Mouse (Mus musculus) heart, postnatal 0 days (tissue): ENCODE measurements around the gene Ezh1. TPM values are rescaled to one million over a fixed set of nuclear protein-coding genes. Genes with fewer than 3 reads are reported as not detected.

ENCODE experiments used
- ATAC-seq: fragments of 200-750 bp; cut with Nextera tagmentation; 2 replicates; pipeline ENCODE4 v1.8.0; 2017; ENCODE audit warnings: low read depth, moderate number of reproducible peaks, moderate library complexity; ENCODE audit not compliant: insufficient read depth
- DNase-seq: peaks from one replicate; pipeline ENCODE4 v3.0.0-alpha.2; 2016; ENCODE audit warnings: low spot score
- H3K27ac ChIP-seq: fragments of 300-500 bp; sonication (generic); 2 replicates; pipeline ENCODE4 v1.5.1; 2014; ENCODE audit warnings: low read depth, mild to moderate bottlenecking
- H3K27me3 ChIP-seq: fragments of 300-500 bp; sonication (generic); 2 replicates; pipeline ENCODE4 v1.6.1; 2014; ENCODE audit warnings: low read length, mixed read lengths; ENCODE audit not compliant: control insufficient read depth, insufficient read depth
- H3K36me3 ChIP-seq: fragments of 300-500 bp; sonication (generic); replicated peaks from 2 replicates; pipeline ENCODE4 v1.6.1; 2014; ENCODE audit warnings: low read length, mixed read lengths; ENCODE audit not compliant: control insufficient read depth, insufficient read depth
- H3K4me1 ChIP-seq: fragments of 300-500 bp; sonication (generic); 2 replicates; pipeline ENCODE4 v1.6.1; 2014; ENCODE audit warnings: antibody characterized with exemption; ENCODE audit not compliant: control insufficient read depth, insufficient read depth
- H3K4me2 ChIP-seq: fragments of 300-500 bp; sonication (generic); 2 replicates; pipeline ENCODE4 v1.6.1; 2014; ENCODE audit warnings: low read depth, mild to moderate bottlenecking, low read length, moderate library complexity
- H3K4me3 ChIP-seq: fragments of 300-500 bp; sonication (generic); 2 replicates; pipeline ENCODE4 v1.5.1; 2014; ENCODE audit warnings: low read depth, low read length
- H3K9ac ChIP-seq: fragments of 300-500 bp; sonication (generic); replicated peaks from 2 replicates; pipeline ENCODE4 v1.6.1; 2014; ENCODE audit warnings: low read depth, low read length, mixed read lengths
- H3K9me3 ChIP-seq: fragments of 300-500 bp; sonication (generic); replicated peaks from 2 replicates; pipeline ENCODE4 v1.6.1; 2016; ENCODE audit warnings: low read length; ENCODE audit not compliant: control insufficient read depth
- CTCF ChIP-seq: IDR thresholded peaks from 2 replicates; pipeline ENCODE4 v1.5.1; 2016; ENCODE audit warnings: antibody characterized with exemption, control low read depth, low read depth
- EP300 ChIP-seq: IDR thresholded peaks from 2 replicates; pipeline ENCODE4 v1.6.1; 2016; ENCODE audit warnings: antibody characterized with exemption, low read depth
- WGBS: fragments of 180-500 bp; shearing (Covaris S2); extraction: QIAGEN DNeasy Blood & Tissue Kit; methylation state at CpG from one replicate; pipeline ENCODE4 v1.1.7; 2014; 5-methylcytosine and 5-hydroxymethylcytosine counted together
- polyA plus RNA-seq: library from polyadenylated mRNA; unstranded; fragments of >200 nt; fragmentation: Nextera tagmentation; extraction: Ambion mirVana; gene quantifications from 2 replicates; pipeline ENCODE4 v1.2.1, GENCODE M21; 2015
- total RNA-seq: library from RNA; depleted of rRNA; stranded (reverse); fragments of >200 nt; gene quantifications from 2 replicates; pipeline ENCODE4 v1.2.3, GENCODE M21; 2014; ENCODE audit warnings: low replicate concordance

Gene Ezh1
- total and polyA plus RNA-seq, 2 experiments from 2014 or later = 12.0 to 12.1 TPM

GRCm38 (mm10) chr11:101178061-101179058, 47.9 kb downstream of the Ezh1 start:
- Histone ChIP-seq H3K27ac (no peak overlapping the region), H3K4me2 (no peak overlapping the region), H3K9me3 (no peaks in the 10 kb centered on the region), H3K27me3 (peaks cover 9% of the 10 kb centered on the region), H3K9ac (no peak overlapping the region), H3K36me3 (no peaks in the 10 kb centered on the region), H3K4me1 (peaks cover 20% of the 10 kb centered on the region), H3K4me3 (no peak overlapping the region)
- DNase-seq = no peak
- no peak for ATAC-seq
- TF ChIP-seq CTCF (no peak), EP300 (no peak)
- 69% methylated on average over 36 of the region's 36 CpGs for WGBS

DNA sequence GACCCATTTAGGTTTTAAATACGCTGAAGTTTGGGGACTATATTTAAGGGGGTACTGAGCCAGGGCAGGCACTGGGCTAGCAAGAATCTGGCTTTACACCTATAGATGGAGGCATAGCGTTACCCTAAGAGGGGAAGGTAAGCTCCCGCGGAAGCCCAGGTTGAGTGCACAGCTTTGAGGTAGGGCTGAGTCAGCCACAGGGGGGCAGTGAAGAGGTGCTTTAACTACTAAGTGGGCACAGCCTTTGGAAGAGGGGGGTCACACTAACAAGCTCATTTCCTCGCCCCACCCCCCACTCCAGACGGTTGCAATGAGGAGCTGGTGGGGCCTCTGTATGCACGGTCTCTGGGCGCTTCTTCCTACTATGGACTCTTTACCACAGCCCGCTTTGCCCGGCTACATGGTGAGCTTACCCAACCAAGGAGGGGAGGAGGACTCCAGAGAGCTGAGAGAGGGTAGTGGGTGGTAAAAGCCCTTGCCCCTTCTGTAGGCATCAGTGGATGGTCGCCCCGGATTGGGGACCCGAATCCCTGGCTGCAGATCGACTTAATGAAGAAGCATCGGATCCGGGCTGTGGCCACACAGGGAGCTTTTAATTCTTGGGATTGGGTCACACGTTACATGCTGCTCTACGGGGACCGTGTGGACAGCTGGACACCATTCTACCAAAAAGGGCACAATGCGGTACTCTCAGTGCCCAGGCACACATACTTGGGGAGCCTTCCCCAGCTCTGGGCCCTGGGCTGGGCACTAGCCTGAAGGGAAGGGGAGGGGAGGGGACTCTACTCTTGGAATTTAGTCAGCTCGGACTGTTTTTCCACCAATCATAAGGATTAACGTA, 49.1 kb downstream of the Ezh1 start:
- no peak overlapping the region for H3K9ac ChIP-seq
- no peak for DNase-seq
- H3K9me3 ChIP-seq = no peaks in the 10 kb centered on the region
- H3K4me3 ChIP-seq = no peak overlapping the region
- peaks cover 26% of the 10 kb centered on the region for H3K4me1 ChIP-seq
- ATAC-seq = no peak
- 0 out of 2 replicates have a peak overlapping the region, but pooled peaks have one; percentile 61 for H3K4me2 ChIP-seq
- no peaks in the 10 kb centered on the region for H3K36me3 ChIP-seq
- H3K27ac ChIP-seq = no peak overlapping the region
- 36% methylated on average over 22 of the region's 22 CpGs for whole genome bisulfite sequencing
- peaks cover 9% of the 10 kb centered on the region for H3K27me3 ChIP-seq
- no peak for TF ChIP-seq EP300
- peak; percentile 53 for TF ChIP-seq CTCF

DNA sequence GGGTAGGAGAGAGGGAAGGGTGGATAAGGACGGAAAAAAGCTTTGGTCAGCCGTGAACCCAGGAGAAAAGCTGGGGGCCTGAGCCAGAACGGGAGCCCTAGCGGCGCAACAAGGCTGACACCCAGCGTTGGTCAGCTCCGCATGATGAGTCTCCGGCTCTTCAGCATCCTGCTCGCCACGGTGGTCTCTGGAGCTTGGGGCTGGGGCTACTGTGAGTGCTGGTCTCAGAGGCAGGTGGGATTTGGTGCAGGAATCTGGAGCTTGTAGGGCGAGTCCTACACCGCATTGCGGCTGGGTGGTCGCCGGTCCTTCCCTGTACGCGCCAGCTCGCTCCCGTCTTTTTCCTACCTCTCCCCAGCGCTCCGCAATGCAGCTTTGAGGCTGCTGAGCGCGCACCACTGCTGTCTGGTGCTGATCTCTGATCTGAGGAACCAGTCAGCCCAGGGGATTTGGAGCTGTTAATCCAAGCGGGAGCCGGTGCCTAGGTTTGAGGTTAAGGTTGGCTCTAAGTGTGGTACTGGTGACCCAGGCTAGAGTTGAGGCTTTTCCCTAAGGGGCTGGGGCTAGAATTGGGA, 50.1 kb downstream of the Ezh1 start:
- no peaks in the 10 kb centered on the region for H3K9me3 ChIP-seq
- peaks cover 26% of the 10 kb centered on the region for H3K4me1 ChIP-seq
- peaks cover 9% of the 10 kb centered on the region for H3K27me3 ChIP-seq
- no peak overlapping the region for H3K27ac ChIP-seq
- TF ChIP-seq CTCF (peak; percentile 28), EP300 (no peak)
- DNase-seq (no peak), ATAC-seq (no peak)
- H3K4me3 ChIP-seq = peak overlapping the region; percentile 28
- no peaks in the 10 kb centered on the region for H3K36me3 ChIP-seq
- no peak overlapping the region for H3K9ac ChIP-seq
- H3K4me2 ChIP-seq = peak overlapping the region; percentile 61
- WGBS = 1% methylated on average over 25 of the region's 25 CpGs

DNA sequence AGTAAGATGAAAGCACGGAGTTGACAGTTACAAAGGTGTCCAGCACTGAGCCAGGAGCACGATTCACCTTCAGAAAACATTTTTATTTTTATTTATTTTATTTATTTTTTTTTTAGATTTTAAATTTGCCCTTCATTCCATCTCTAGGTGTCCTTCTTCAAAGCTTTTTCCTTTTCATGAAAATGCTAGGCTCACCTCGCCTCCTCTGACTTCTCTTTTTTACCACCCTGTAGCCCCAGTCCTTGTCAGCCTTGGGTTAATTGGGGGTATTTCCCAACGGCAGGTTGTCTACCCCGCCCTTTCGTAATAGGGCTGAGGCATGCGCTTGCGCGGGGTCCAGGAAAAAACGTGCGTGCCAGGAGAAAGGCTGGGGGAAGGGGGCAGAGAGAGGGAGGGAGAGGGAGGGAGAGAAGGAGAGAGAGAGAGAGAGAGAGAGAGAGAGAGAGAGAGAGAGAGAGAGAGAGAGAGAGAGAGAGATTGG, 50.6 kb downstream of the Ezh1 start:
- ATAC-seq = no peak
- DNase-seq = no peak
- no peak for TF ChIP-seq CTCF
- Histone ChIP-seq H3K27ac (no peak overlapping the region), H3K9me3 (no peaks in the 10 kb centered on the region), H3K36me3 (no peaks in the 10 kb centered on the region), H3K4me1 (peaks cover 26% of the 10 kb centered on the region), H3K4me3 (peak overlapping the region; percentile 28), H3K27me3 (peaks cover 9% of the 10 kb centered on the region), H3K9ac (no peak overlapping the region), H3K4me2 (peak overlapping the region; percentile 61)
- WGBS = 15% methylated on average over 11 of the region's 11 CpGs
